Mouse (Mus musculus) C2C12 (cell line): ENCODE measurements around the gene Map3k11. TPM values are rescaled to one million over a fixed set of nuclear protein-coding genes. Genes with fewer than 3 reads are reported as not detected.

Experiments used
- H3K27me3 ChIP-seq: one replicate; pipeline ENCODE4 v1.6.1; 2011; ENCODE audit not compliant: control insufficient read depth, insufficient read depth, insufficient read length
- H3K36me3 ChIP-seq: one replicate; pipeline ENCODE4 v1.6.1; 2011; ENCODE audit not compliant: control insufficient read depth, insufficient read depth
- H3K4me3 ChIP-seq: one replicate; pipeline ENCODE4 v1.5.1; 2011; ENCODE audit warnings: mild to moderate bottlenecking, control low read depth; ENCODE audit not compliant: poor library complexity, insufficient read depth, severe bottlenecking
- H3K79me2 ChIP-seq: one replicate; pipeline ENCODE4 v1.6.1; 2011; ENCODE audit not compliant: control insufficient read depth, insufficient read depth
- H3K79me3 ChIP-seq: one replicate; pipeline ENCODE4 v1.6.1; 2011; ENCODE audit warnings: low read depth, control low read depth
- H3ac ChIP-seq: one replicate; pipeline ENCODE3; 2011; ENCODE audit warnings: low read depth; ENCODE audit not compliant: control insufficient read depth, insufficient read length
- CEBPB ChIP-seq: IDR thresholded peaks from one replicate; pipeline ENCODE4 v1.6.1; 2011; ENCODE audit warnings: low read depth, mild to moderate bottlenecking, control low read depth, moderate library complexity
- CTCF ChIP-seq: IDR thresholded peaks from one replicate; pipeline ENCODE4 v1.5.1; 2011; ENCODE audit not compliant: control insufficient read depth, insufficient read depth, insufficient read length
- FOSL1 ChIP-seq: IDR thresholded peaks from one replicate; pipeline ENCODE4 v1.8.0; 2011; ENCODE audit warnings: mild to moderate bottlenecking, low read length; ENCODE audit not compliant: poor library complexity, insufficient read depth, severe bottlenecking
- MAX ChIP-seq: IDR thresholded peaks from one replicate; pipeline ENCODE4 v1.6.1; 2011; ENCODE audit warnings: mild to moderate bottlenecking, control low read depth
- MYOD1 ChIP-seq: IDR thresholded peaks from one replicate; pipeline ENCODE4 v1.6.1; 2011; ENCODE audit warnings: low read depth; ENCODE audit not compliant: control insufficient read depth, insufficient read length
- MYOG ChIP-seq: IDR thresholded peaks from one replicate; pipeline ENCODE4 v1.6.1; 2011; ENCODE audit not compliant: control insufficient read depth, insufficient read length; ENCODE audit errors: extremely low read depth
- USF1 ChIP-seq: IDR thresholded peaks from one replicate; pipeline ENCODE4 v1.6.1; 2011; ENCODE audit warnings: low read depth, mild to moderate bottlenecking, control low read depth, moderate library complexity
- polyA plus RNA-seq: library from polyadenylated mRNA; unstranded; fragments of >200 nt; fragmentation: generic; extraction: Trizol; gene quantifications from one replicate; pipeline ENCODE4 v1.2.1, GENCODE M21; 2012; ENCODE audit warnings: missing spikeins

Map3k11 gene
- polyA plus RNA-seq, 1 experiment = 24.2 TPM

DNA sequence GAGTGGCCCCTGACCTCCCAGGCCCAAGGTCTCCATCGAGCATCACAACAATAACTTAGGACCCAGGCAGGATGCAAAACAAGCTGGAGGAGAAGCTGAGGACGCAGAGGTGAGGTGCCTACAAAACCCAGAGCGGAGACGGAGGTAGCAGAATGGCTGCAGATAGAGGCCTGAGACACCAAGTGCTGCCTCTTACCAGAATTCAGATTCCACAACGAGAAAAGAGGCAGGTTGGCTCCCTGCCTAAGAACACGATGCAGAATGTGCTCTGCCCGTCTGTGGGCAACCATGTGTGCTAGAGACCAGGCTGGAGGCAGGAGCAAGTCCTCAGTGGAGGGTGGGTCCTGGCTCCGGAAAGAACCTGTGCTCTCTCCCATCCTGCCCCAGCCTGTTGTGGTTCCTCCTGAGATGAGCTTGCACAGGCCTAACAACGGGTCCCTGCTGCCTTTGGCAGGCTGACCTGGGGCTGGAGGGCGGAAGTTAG is 4.4 kb downstream of the Map3k11 start:
- no peak overlapping the region for H3K4me3 ChIP-seq
- peaks cover 51% of the 10 kb centered on the region for H3K79me2 ChIP-seq
- H3K79me3 ChIP-seq = peaks cover 40% of the 10 kb centered on the region
- H3K36me3 ChIP-seq = peaks cover 38% of the 10 kb centered on the region
- peak overlapping the region; percentile 19 for H3ac ChIP-seq
- no peaks in the 10 kb centered on the region for H3K27me3 ChIP-seq
- no peak for TF ChIP-seq MYOD1
- no peak for TF ChIP-seq MAX
- no peak for TF ChIP-seq MYOG
- TF ChIP-seq CEBPB = no peak
- no peak for TF ChIP-seq CTCF
- TF ChIP-seq FOSL1 = no peak
- TF ChIP-seq USF1 = no peak

DNA sequence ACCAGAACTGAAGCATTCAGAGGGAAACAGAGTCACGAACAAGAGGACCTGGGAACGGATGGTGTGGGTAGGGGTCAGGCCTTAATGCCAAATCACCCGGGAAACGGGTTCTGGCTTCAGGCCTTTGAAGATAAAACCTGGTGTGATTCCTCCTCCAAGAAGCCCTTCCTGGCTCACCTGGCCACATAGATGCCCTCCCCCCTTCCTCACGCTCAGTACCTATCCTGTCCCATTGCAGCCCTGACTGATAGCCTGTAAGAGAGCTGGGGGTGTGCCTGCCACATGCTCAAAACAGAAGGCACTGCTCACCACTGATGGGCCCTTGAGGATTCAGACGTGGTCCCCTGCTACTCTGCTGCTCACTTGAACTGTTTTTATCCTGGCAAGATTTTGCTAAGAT is 5.3 kb downstream of the Map3k11 start:
- peaks cover 47% of the 10 kb centered on the region for H3K36me3 ChIP-seq
- H3K79me3 ChIP-seq = peaks cover 39% of the 10 kb centered on the region
- H3ac ChIP-seq = no peak overlapping the region
- no peaks in the 10 kb centered on the region for H3K27me3 ChIP-seq
- peaks cover 48% of the 10 kb centered on the region for H3K79me2 ChIP-seq
- TF ChIP-seq CTCF (no peak), USF1 (no peak), CEBPB (no peak), MYOD1 (no peak), FOSL1 (no peak), MYOG (no peak), MAX (no peak)
- no peak overlapping the region for H3K4me3 ChIP-seq

DNA sequence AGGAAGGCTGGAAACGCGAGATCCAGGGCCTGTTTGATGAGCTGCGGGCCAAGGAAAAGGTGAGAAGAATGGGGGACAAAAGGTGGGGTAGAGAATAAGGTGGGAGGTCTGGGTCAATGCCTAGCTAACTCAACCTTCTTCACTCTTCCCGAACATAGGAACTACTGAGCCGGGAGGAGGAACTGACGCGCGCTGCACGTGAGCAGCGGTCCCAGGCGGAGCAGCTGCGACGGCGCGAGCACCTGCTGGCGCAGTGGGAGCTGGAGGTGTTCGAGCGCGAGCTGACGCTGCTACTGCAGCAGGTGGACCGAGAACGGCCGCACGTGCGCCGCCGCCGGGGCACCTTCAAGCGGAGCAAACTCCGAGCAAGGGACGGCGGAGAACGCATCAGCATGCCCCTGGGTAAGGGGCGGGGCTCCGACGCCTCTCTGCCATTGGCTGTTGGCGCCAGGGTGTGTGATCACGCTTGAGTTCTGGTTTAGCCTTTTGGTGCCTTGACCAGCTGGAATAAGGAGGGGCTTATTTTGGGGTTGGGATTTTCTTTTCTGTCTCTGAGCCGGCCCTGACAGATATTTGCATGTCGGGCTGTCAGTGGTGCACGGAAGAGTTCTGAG is 7.4 kb downstream of the Map3k11 start:
- no peaks in the 10 kb centered on the region for H3K27me3 ChIP-seq
- H3K79me2 ChIP-seq = peaks cover 35% of the 10 kb centered on the region
- TF ChIP-seq USF1 (no peak), MYOG (no peak), MAX (no peak), CEBPB (no peak), CTCF (no peak), FOSL1 (no peak), MYOD1 (no peak)
- H3K4me3 ChIP-seq = no peak overlapping the region
- H3ac ChIP-seq = no peak overlapping the region
- peaks cover 26% of the 10 kb centered on the region for H3K79me3 ChIP-seq
- peaks cover 62% of the 10 kb centered on the region for H3K36me3 ChIP-seq

DNA sequence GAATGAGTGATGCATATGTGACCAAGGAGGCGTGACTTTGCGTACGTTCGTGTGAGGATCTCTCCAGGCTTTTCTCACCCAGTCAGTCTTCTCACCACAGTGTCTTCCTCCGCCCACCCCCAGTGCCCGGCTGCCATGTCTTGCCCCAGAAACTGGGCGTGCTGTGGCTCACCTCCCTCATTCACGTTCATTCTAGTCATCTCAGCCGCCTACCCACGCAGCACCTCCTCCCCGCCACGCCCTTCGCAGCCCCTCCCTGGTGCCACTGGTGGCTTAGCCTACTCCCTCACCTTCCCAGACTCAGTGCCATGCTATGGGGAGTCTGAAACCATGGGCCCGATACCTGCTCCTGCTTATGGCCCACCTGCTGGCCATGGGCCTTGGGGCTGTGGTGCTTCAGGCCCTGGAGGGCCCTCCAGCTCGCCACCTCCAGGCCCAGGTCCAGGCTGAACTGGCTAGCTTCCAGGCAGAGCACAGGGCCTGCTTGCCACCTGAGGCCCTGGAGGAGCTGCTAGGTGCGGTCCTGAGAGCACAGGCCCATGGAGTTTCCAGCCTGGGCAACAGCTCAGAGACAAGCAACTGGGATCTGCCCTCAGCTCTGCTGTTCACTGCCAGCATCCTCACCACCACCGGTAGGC is 15.7 kb downstream of the Map3k11 start, which contains the start of gene Kcnk7:
Gene Kcnk7 (plus strand): TSS at position 205 of the 638 bp plus-strand sequence.
- no peak within 1 kb of the TSS for H3K4me3 ChIP-seq
- TF ChIP-seq FOSL1 (no peak), USF1 (no peak), MYOD1 (no peak), CEBPB (no peak), CTCF (no peak), MYOG (no peak), MAX (no peak)
- peaks cover 56% of the 10 kb centered on the region for H3K36me3 ChIP-seq
- no peaks in the 10 kb centered on the region for H3K27me3 ChIP-seq
- no peaks in the 10 kb centered on the region for H3K79me2 ChIP-seq
- no peaks in the 10 kb centered on the region for H3K79me3 ChIP-seq
- no peak within 1 kb of the TSS for H3ac ChIP-seq

DNA sequence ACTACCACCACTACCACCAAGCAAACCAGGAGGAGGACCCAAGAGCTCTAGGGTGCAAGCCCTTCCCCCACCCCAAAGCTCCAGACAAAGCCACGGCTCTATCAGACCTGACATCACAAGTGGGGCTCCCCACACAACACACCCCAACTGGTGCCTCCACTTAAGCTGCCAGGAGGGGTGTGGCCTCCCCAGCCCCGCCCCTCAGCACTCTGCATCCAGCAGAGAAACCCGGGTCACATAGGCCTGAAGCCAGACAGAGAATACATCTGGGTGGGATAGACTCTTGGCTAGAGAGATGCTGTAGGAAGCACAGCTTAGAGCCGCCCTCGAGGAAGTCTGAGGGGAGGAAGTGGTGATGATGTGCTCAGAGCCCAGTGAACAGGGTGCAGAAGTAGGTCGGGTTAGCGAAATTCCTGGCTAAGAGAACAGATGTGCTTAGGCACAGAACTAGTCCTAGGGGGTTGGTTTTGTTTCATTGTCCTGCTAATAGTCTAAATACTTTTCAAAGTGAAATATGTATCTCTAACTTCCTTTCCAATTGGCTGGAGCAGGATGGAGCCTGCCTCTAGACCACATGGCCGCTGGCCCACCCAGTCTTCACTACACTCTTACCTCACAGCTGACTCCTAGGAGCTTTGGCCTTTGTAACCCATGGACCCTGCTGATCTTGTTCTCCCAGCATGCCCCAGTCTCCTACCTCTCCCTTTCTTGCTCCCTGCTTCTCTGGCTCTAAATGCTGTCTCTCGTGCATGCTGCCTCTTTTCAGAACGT is 16.4 kb downstream of the Map3k11 start:
- no peak overlapping the region for H3ac ChIP-seq
- H3K79me3 ChIP-seq = no peaks in the 10 kb centered on the region
- TF ChIP-seq FOSL1 (no peak), MAX (no peak), CEBPB (no peak), CTCF (no peak), MYOD1 (no peak), USF1 (no peak), MYOG (no peak)
- H3K79me2 ChIP-seq = no peaks in the 10 kb centered on the region
- no peaks in the 10 kb centered on the region for H3K27me3 ChIP-seq
- peaks cover 51% of the 10 kb centered on the region for H3K36me3 ChIP-seq
- no peak overlapping the region for H3K4me3 ChIP-seq
